Mouse (Mus musculus) liver, adult 2 months (tissue): ENCODE measurements around the gene Lgmn. TPM values are rescaled to one million over a fixed set of nuclear protein-coding genes. Genes with fewer than 3 reads are reported as not detected.

Experiments used
- DNase-seq: peaks from one replicate; pipeline ENCODE4 v3.0.0-alpha.2; 2011; ENCODE audit warnings: low read depth, low spot score; ENCODE audit errors: extremely low read depth
- H3K27ac ChIP-seq: fragments of 200-500 bp; replicated peaks from 2 replicates; pipeline ENCODE4 v1.5.1; 2012; ENCODE audit warnings: low read depth, mild to moderate bottlenecking, control low read depth, inconsistent platforms, low read length; ENCODE audit not compliant: insufficient read depth
- H3K27me3 ChIP-seq: fragments of 200-500 bp; 2 replicates; pipeline ENCODE4 v1.6.1; 2012; ENCODE audit warnings: mild to moderate bottlenecking, moderate library complexity, low read length, inconsistent platforms; ENCODE audit not compliant: control insufficient read depth, insufficient read depth
- H3K36me3 ChIP-seq: fragments of 200-500 bp; 2 replicates; pipeline ENCODE4 v1.6.1; 2012; ENCODE audit warnings: low read length, inconsistent platforms; ENCODE audit not compliant: control insufficient read depth, insufficient read depth
- H3K4me1 ChIP-seq: fragments of 200-500 bp; 2 replicates; pipeline ENCODE4 v1.6.1; 2011; ENCODE audit warnings: low read length; ENCODE audit not compliant: control insufficient read depth, insufficient read depth
- H3K4me3 ChIP-seq: fragments of 200-500 bp; 2 replicates; pipeline ENCODE4 v1.5.1; 2011; ENCODE audit warnings: low read depth, mild to moderate bottlenecking, control low read depth, low read length, moderate library complexity; ENCODE audit not compliant: insufficient read depth
- H3K79me2 ChIP-seq: fragments of 200-500 bp; 2 replicates; pipeline ENCODE4 v1.6.1; 2012; ENCODE audit warnings: inconsistent platforms, mild to moderate bottlenecking, low read length, moderate library complexity; ENCODE audit not compliant: control insufficient read depth, insufficient read depth
- H3K9ac ChIP-seq: fragments of 200-500 bp; 2 replicates; pipeline ENCODE4 v1.6.1; 2012; ENCODE audit warnings: low read depth, mild to moderate bottlenecking, control low read depth, inconsistent platforms, low read length
- CTCF ChIP-seq: fragments of 200-500 bp; IDR thresholded peaks from 2 replicates; pipeline ENCODE4 v1.5.1; 2011; ENCODE audit warnings: low read depth, low read length, control low read depth
- POLR2A ChIP-seq: fragments of 200-500 bp; IDR thresholded peaks from 2 replicates; pipeline ENCODE4 v1.6.1; 2011; ENCODE audit warnings: low read length, control low read depth; ENCODE audit not compliant: insufficient read depth; ENCODE audit errors: extremely low read depth
- WGBS: fragments of 180-500 bp; shearing (Covaris S2); methylation state at CpG from one replicate; pipeline ENCODE4 v1.1.7; 2018; 5-methylcytosine and 5-hydroxymethylcytosine counted together
- polyA plus RNA-seq: library from polyadenylated mRNA; depleted of rRNA; stranded (reverse); fragments of >200 nt; gene quantifications from 2 replicates; pipeline ENCODE4 v1.2.3, GENCODE M21; 2012
- total RNA-seq: library from RNA; depleted of rRNA; stranded (reverse); fragments of >200 nt; gene quantifications from 2 replicates; pipeline ENCODE4 v1.2.3, GENCODE M21; 2014

Gene Lgmn
- total and polyA plus RNA-seq, 2 experiments, result 48.5 to 59.6 TPM

DNA sequence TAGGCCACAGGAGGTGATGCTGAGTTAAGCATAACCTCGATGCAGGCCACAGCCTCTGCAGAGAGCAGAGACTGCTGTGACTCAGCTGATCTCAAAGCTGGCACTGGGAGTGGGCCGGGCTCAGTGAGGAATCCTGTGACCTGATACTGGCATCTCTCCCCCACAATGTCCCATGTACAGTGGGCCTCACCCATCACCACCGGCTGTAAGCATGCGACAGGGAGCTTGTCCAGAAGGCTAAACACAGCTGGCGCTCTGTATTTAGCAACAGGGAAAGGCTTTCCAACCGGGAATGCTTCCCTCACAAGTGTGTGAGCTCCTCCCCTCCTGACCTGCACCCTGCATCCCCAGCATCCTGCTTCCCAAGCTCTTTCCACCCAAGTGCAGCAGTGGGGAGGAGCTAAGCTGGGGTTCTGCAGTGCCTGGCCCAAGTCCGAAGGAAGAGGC is 23.2 kb downstream of the Lgmn start:
- H3K79me2 ChIP-seq, result no peaks in the 10 kb centered on the region
- 64% methylated on average over 7 of the region's 7 CpGs for WGBS
- no peak overlapping the region for H3K4me3 ChIP-seq
- peak; percentile 21 for DNase-seq
- H3K4me1 ChIP-seq, result peaks cover 4% of the 10 kb centered on the region; the same call in 1 of the 2 replicates
- H3K27me3 ChIP-seq, result no peaks in the 10 kb centered on the region
- H3K9ac ChIP-seq, result no peak overlapping the region; the same call in 1 of the 2 replicates
- H3K36me3 ChIP-seq, result peaks cover 9% of the 10 kb centered on the region
- TF ChIP-seq POLR2A (no peak), CTCF (no peak)
- H3K27ac ChIP-seq, result peak overlapping the region; percentile 53; the same call in 1 of the 2 replicates

DNA sequence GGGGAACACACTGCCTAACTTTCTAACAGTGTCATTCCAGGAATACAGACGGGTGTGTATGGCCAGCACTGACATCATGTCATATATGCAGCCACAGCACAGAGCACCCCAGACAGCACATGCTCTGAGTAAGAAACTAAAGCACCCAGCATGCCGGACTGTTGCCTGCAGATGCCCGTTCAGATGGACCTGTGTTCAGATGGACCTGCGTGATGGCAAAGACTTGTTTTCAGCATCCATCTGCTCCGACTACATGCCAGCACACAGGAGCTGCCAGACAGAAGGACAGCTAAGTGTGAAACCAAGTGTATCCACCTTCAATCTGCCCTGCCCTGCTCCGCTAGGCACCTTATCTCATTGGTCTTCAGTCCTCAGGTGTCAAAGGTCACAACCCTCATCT is 24.9 kb downstream of the Lgmn start:
- TF ChIP-seq CTCF, result no peak
- no peak for TF ChIP-seq POLR2A
- no peaks in the 10 kb centered on the region for H3K79me2 ChIP-seq
- peaks cover 4% of the 10 kb centered on the region; the same call in 1 of the 2 replicates for H3K4me1 ChIP-seq
- DNase-seq, result no peak
- no peaks in the 10 kb centered on the region for H3K27me3 ChIP-seq
- peaks cover 9% of the 10 kb centered on the region for H3K36me3 ChIP-seq
- 91% methylated on average over 6 of the region's 6 CpGs for WGBS
- no peak overlapping the region for H3K4me3 ChIP-seq
- no peak overlapping the region for H3K27ac ChIP-seq
- H3K9ac ChIP-seq, result no peak overlapping the region

DNA sequence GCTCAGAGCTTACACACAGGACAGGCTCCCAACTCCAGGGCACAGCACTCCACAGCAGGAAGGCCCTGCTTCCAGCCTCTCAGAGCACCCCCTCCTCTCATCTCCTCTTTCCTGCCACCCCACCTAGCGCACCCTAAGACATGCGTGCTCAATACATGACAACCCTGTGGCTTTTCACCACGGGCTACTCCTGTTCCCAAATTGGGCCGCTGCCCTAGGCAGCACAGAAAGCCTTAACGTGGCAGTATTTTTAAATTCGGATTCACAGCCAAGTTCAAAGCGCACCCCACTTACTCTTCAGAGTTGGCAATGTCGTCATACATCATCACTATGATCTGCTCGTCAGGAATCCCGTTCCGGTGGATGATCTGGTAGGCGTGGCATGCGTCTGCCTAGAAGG is 26.4 kb downstream of the Lgmn start:
- Histone ChIP-seq H3K36me3 (peaks cover 9% of the 10 kb centered on the region), H3K27ac (no peak overlapping the region), H3K27me3 (no peaks in the 10 kb centered on the region), H3K4me3 (no peak overlapping the region), H3K4me1 (peaks cover 4% of the 10 kb centered on the region; the same call in 1 of the 2 replicates), H3K79me2 (no peaks in the 10 kb centered on the region), H3K9ac (no peak overlapping the region)
- TF ChIP-seq CTCF (no peak), POLR2A (no peak)
- 97% methylated on average over 13 of the region's 13 CpGs for WGBS
- no peak for DNase-seq

DNA sequence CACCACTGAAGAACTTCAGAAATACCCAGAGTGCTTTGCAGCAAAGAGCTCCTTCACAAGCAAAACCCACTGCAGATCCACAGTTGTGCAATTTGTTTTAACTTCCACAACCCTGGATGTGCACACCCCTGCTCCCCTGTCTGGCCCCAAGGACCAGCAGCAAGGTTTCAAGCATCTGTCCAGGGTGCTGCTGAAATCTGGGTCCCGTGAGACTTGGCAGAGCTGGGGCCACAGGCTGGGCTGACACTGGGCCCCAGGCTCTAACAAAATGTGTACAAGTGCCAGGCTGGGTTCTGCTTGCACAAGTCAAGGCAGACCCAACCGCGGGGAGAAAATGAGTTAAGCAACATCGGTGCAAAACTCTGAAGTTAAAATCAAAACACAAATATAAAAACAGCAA is 41.0 kb downstream of the Lgmn start:
- no peaks in the 10 kb centered on the region for H3K79me2 ChIP-seq
- H3K36me3 ChIP-seq, result peaks cover 20% of the 10 kb centered on the region
- TF ChIP-seq CTCF, result no peak
- TF ChIP-seq POLR2A, result no peak
- H3K4me3 ChIP-seq, result no peak overlapping the region
- no peak overlapping the region for H3K9ac ChIP-seq
- DNase-seq, result no peak
- H3K27me3 ChIP-seq, result no peaks in the 10 kb centered on the region
- no peaks in the 10 kb centered on the region for H3K4me1 ChIP-seq
- WGBS, result 89% methylated on average over 4 of the region's 4 CpGs
- H3K27ac ChIP-seq, result no peak overlapping the region

- no peak overlapping the region for H3K9ac ChIP-seq
- no peaks in the 10 kb centered on the region for H3K79me2 ChIP-seq
- no peak overlapping the region for H3K27ac ChIP-seq
- WGBS, result 76% methylated on average over 19 of the region's 19 CpGs
- no peaks in the 10 kb centered on the region for H3K27me3 ChIP-seq
- DNase-seq, result no peak
- no peak overlapping the region for H3K4me3 ChIP-seq
- no peaks in the 10 kb centered on the region for H3K4me1 ChIP-seq
- TF ChIP-seq POLR2A (no peak), CTCF (no peak)
- peaks cover 10% of the 10 kb centered on the region for H3K36me3 ChIP-seq
These were observed 43.3 kb downstream of the Lgmn start for GRCm38 (mm10) chr12:102395998-102396991.

DNA sequence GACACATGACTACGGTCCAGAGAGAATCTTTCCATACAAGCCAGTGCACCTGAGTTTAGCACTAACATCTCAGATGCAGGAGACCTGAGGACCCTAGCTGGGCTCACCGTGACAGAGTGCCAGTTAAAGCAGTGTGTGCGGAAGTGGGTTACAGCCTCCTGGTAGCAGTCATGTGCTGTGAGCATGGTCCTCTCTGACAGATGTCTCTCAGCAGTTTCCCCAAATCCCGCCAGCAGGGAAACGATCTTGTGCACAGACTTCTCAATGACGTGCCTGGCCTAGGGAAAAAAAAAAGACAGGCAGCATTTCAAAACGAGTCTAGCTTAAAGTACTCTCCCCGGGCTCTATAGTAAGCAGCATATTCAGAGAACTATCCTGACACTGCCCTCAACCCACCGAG is 44.1 kb downstream of the Lgmn start:
- Histone ChIP-seq H3K79me2 (no peaks in the 10 kb centered on the region), H3K36me3 (peaks cover 8% of the 10 kb centered on the region), H3K9ac (no peak overlapping the region), H3K27me3 (no peaks in the 10 kb centered on the region), H3K4me3 (no peak overlapping the region), H3K27ac (no peak overlapping the region), H3K4me1 (no peaks in the 10 kb centered on the region)
- TF ChIP-seq CTCF, result no peak
- TF ChIP-seq POLR2A, result no peak
- WGBS, result 79% methylated on average over 9 of the region's 9 CpGs
- DNase-seq, result no peak
